Mouse (Mus musculus): Measurements from ENCODE around the gene Olfr523.

Gene Olfr523

GRCm38 (mm10) chr7:140180692-140181091 is 7.7 kb downstream of the Olfr523 start:
- DNase-seq (ENCODE audit: low spot score in 2 of 2), result no peak

GRCm38 (mm10) chr7:140184206-140184605 is 11.2 kb downstream of the Olfr523 start:
- DNase-seq (ENCODE audit: low spot score in 2 of 2), result no peak

GRCm38 (mm10) chr7:140186646-140187620 is 13.9 kb downstream of the Olfr523 start:
- DNase-seq (ENCODE audit: low spot score in 2 of 2), result no peak

GRCm38 (mm10) chr7:140187721-140188390 is 14.8 kb downstream of the Olfr523 start:
- no peak for DNase-seq (ENCODE audit: low spot score in 2 of 2)

GRCm38 (mm10) chr7:140188391-140189328 is 15.6 kb downstream of the Olfr523 start:
- DNase-seq (ENCODE audit: low spot score in 2 of 2), result no peak

- DNase-seq (ENCODE audit: low spot score in 2 of 2), result no peak
These were observed 17.4 kb downstream of the Olfr523 start for GRCm38 (mm10) chr7:140190435-140190834.

- no peak for DNase-seq (ENCODE audit: low spot score in 2 of 2)
These were observed 19.4 kb downstream of the Olfr523 start for GRCm38 (mm10) chr7:140192445-140192844.

GRCm38 (mm10) chr7:140192851-140193250 is 19.8 kb downstream of the Olfr523 start:
- DNase-seq (ENCODE audit: low spot score in 2 of 2), result no peak

GRCm38 (mm10) chr7:140194031-140194430 is 21.0 kb downstream of the Olfr523 start:
- DNase-seq (ENCODE audit: low spot score in 2 of 2), result no peak

- DNase-seq (ENCODE audit: low spot score in 2 of 2), result no peak
These were observed 23.0 kb downstream of the Olfr523 start for GRCm38 (mm10) chr7:140196002-140196401.

GRCm38 (mm10) chr7:140201090-140201489 is 28.1 kb downstream of the Olfr523 start:
- DNase-seq (ENCODE audit: low spot score in 2 of 2), result no peak

GRCm38 (mm10) chr7:140205864-140206263 is 32.8 kb downstream of the Olfr523 start, which contains the start of gene Olfr524:
Gene Olfr524, minus strand, starts transcription at chr7:140205964.
- no peak for DNase-seq (ENCODE audit: low spot score in 2 of 2)

- no peak for DNase-seq (ENCODE audit: low spot score in 2 of 2)
These were observed 33.9 kb downstream of the Olfr523 start for GRCm38 (mm10) chr7:140206904-140207303.

- no peak for DNase-seq (ENCODE audit: low spot score in 2 of 2)
These were observed 35.1 kb downstream of the Olfr523 start for GRCm38 (mm10) chr7:140208153-140208552.

GRCm38 (mm10) chr7:140208677-140209076 is 35.7 kb downstream of the Olfr523 start:
- DNase-seq (ENCODE audit: low spot score in 2 of 2), result no peak

GRCm38 (mm10) chr7:140213841-140214240 is 40.8 kb downstream of the Olfr523 start:
- no peak for DNase-seq (ENCODE audit: low spot score in 2 of 2)

GRCm38 (mm10) chr7:140217967-140218366 is 45.0 kb downstream of the Olfr523 start, which contains the start of gene Cd163l1:
Gene Cd163l1, plus strand, starts transcription at chr7:140218267.
- no peak for DNase-seq (ENCODE audit: low spot score in 2 of 2)

GRCm38 (mm10) chr7:140219268-140219667 is 46.3 kb downstream of the Olfr523 start:
- DNase-seq (ENCODE audit: low spot score in 2 of 2), result no peak

GRCm38 (mm10) chr7:140220375-140220774 is 47.4 kb downstream of the Olfr523 start:
- DNase-seq (ENCODE audit: low spot score in 2 of 2), result no peak

GRCm38 (mm10) chr7:140224209-140224608 is 51.2 kb downstream of the Olfr523 start:
- DNase-seq (ENCODE audit: low spot score in 2 of 2), result no peak
